Mouse (Mus musculus) forebrain, embryonic 14.5 days (tissue): ENCODE results near the gene Efcab14. TPM values are rescaled to one million over a fixed set of nuclear protein-coding genes. Genes with fewer than 3 reads are reported as not detected.

Source experiments
- ATAC-seq: fragments of 200-750 bp; cut with Nextera tagmentation; 2 replicates; pipeline ENCODE4 v1.8.0; 2017; ENCODE audit warnings: mild to moderate bottlenecking, moderate library complexity
- DNase-seq: peaks from one replicate; pipeline ENCODE4 v3.0.0-alpha.2; 2015; ENCODE audit warnings: low spot score
- H3K27ac ChIP-seq: fragments of 300-500 bp; sonication (generic); 2 replicates; pipeline ENCODE4 v1.5.1; 2014; ENCODE audit warnings: low read depth, mild to moderate bottlenecking, control low read depth, low read length, moderate library complexity
- H3K27me3 ChIP-seq: fragments of 300-500 bp; sonication (generic); replicated peaks from 2 replicates; pipeline ENCODE4 v1.6.1; 2014; ENCODE audit warnings: low read length, control low read depth, mixed read lengths; ENCODE audit not compliant: control insufficient read depth, insufficient read depth
- H3K36me3 ChIP-seq: fragments of 300-500 bp; sonication (generic); 2 replicates; pipeline ENCODE4 v1.6.1; 2014; ENCODE audit warnings: low read length, control low read depth; ENCODE audit not compliant: control insufficient read depth, insufficient read depth
- H3K4me1 ChIP-seq: fragments of 300-500 bp; sonication (generic); 2 replicates; pipeline ENCODE4 v1.6.1; 2014; ENCODE audit warnings: antibody characterized with exemption, low read length, control low read depth; ENCODE audit not compliant: control insufficient read depth, insufficient read depth
- H3K4me2 ChIP-seq: fragments of 300-500 bp; sonication (generic); 2 replicates; pipeline ENCODE4 v1.6.1; 2014; ENCODE audit warnings: mild to moderate bottlenecking, control low read depth, low read length
- H3K4me3 ChIP-seq: fragments of 300-500 bp; sonication (generic); 2 replicates; pipeline ENCODE4 v1.5.1; 2014; ENCODE audit warnings: low read depth, low read length, control low read depth
- H3K9ac ChIP-seq: fragments of 300-500 bp; sonication (generic); 2 replicates; pipeline ENCODE4 v1.6.1; 2014; ENCODE audit warnings: mild to moderate bottlenecking, low read length, control low read depth, moderate library complexity
- H3K9me3 ChIP-seq: fragments of 300-500 bp; sonication (generic); replicated peaks from 2 replicates; pipeline ENCODE4 v1.6.1; 2016; ENCODE audit warnings: low read length, control low read depth, mixed read lengths; ENCODE audit not compliant: control insufficient read depth
- WGBS: fragments of 180-500 bp; shearing (Covaris S2); extraction: QIAGEN DNeasy Blood & Tissue Kit; methylation state at CpG from one replicate; pipeline ENCODE4 v1.1.7; 2014; 5-methylcytosine and 5-hydroxymethylcytosine counted together
- polyA plus RNA-seq: library from polyadenylated mRNA; unstranded; fragments of >200 nt; fragmentation: Nextera tagmentation; extraction: Ambion mirVana; gene quantifications from 2 replicates; pipeline ENCODE4 v1.2.1, GENCODE M21; 2014

Efcab14 gene
- polyA plus RNA-seq, 1 experiment from 2014 or later = 17.7 TPM

GRCm38 (mm10) chr4:115821431-115821830 is 83.9 kb downstream of the Efcab14 start:
- no peaks in the 10 kb centered on the region for H3K27me3 ChIP-seq
- no peak overlapping the region for H3K9ac ChIP-seq
- H3K4me1 ChIP-seq = no peaks in the 10 kb centered on the region
- no peak overlapping the region for H3K4me2 ChIP-seq
- DNase-seq = no peak
- H3K9me3 ChIP-seq = no peaks in the 10 kb centered on the region
- ATAC-seq = no peak
- H3K36me3 ChIP-seq = 0 out of 2 replicates have a peak, but pooled peaks cover 2% of the 10 kb centered on the region
- H3K27ac ChIP-seq = no peak overlapping the region
- no peak overlapping the region for H3K4me3 ChIP-seq

GRCm38 (mm10) chr4:115821928-115822327 is 84.4 kb downstream of the Efcab14 start:
- WGBS = 80% methylated on average over 3 of the region's 3 CpGs
- ATAC-seq (no peak), DNase-seq (no peak)
- Histone ChIP-seq H3K4me1 (no peaks in the 10 kb centered on the region), H3K27me3 (no peaks in the 10 kb centered on the region), H3K27ac (no peak overlapping the region), H3K4me2 (no peak overlapping the region), H3K4me3 (no peak overlapping the region), H3K9me3 (no peaks in the 10 kb centered on the region), H3K36me3 (no peaks in the 10 kb centered on the region), H3K9ac (no peak overlapping the region)

GRCm38 (mm10) chr4:115824178-115824577 is 86.6 kb downstream of the Efcab14 start:
- no peaks in the 10 kb centered on the region for H3K27me3 ChIP-seq
- H3K9ac ChIP-seq = no peak overlapping the region
- H3K27ac ChIP-seq = no peak overlapping the region
- no peak overlapping the region for H3K4me3 ChIP-seq
- WGBS = 87% methylated on average over 2 of the region's 2 CpGs
- no peaks in the 10 kb centered on the region for H3K9me3 ChIP-seq
- H3K4me2 ChIP-seq = no peak overlapping the region
- peaks cover 6% of the 10 kb centered on the region for H3K4me1 ChIP-seq
- ATAC-seq = no peak
- no peak for DNase-seq
- H3K36me3 ChIP-seq = no peaks in the 10 kb centered on the region

GRCm38 (mm10) chr4:115825271-115825670 is 87.7 kb downstream of the Efcab14 start:
- Histone ChIP-seq H3K4me3 (no peak overlapping the region), H3K9me3 (no peaks in the 10 kb centered on the region), H3K27ac (no peak overlapping the region), H3K4me1 (peaks cover 6% of the 10 kb centered on the region), H3K4me2 (no peak overlapping the region), H3K36me3 (no peaks in the 10 kb centered on the region), H3K27me3 (no peaks in the 10 kb centered on the region), H3K9ac (no peak overlapping the region)
- WGBS = 80% methylated on average over 2 of the region's 2 CpGs
- no peak for DNase-seq
- no peak for ATAC-seq

Other genes starting within 250 kb of the Efcab14 start
- not detected in 2 replicates for gene Cyp4a14, start 241.6 kb upstream of the Efcab14 start, polyA plus RNA-seq
- gene Cyp4a10, start 219.5 kb upstream of the Efcab14 start, polyA plus RNA-seq = not detected in 2 replicates
- gene Cyp4a31, start 174.1 kb upstream of the Efcab14 start, polyA plus RNA-seq = not detected in 2 replicates
- gene Cyp4a32, start 136.8 kb upstream of the Efcab14 start, polyA plus RNA-seq = not detected in 2 replicates
- gene Cyp4b1, start 90.0 kb upstream of the Efcab14 start, polyA plus RNA-seq = 0.33 TPM in 2 replicates
- gene Tex38, start 43.3 kb downstream of the Efcab14 start, polyA plus RNA-seq = not detected in 2 replicates
- 30.1 and 36.2 TPM in 2 replicates for gene Atpaf1, start 47.1 kb downstream of the Efcab14 start, polyA plus RNA-seq
- gene Mob3c, start 90.3 kb downstream of the Efcab14 start, polyA plus RNA-seq = 3.1 and 3.9 TPM in 2 replicates
- gene Mknk1, start 101.5 kb downstream of the Efcab14 start, polyA plus RNA-seq = 19.6 and 20.0 TPM in 2 replicates
- gene Kncn, start 146.7 kb downstream of the Efcab14 start, polyA plus RNA-seq = 0.31 TPM in 1 of 2 replicates, not detected in the other
- not detected in 2 replicates for gene 6430628N08Rik, start 152.9 kb downstream of the Efcab14 start, polyA plus RNA-seq
- 0.05 TPM in 2 replicates for gene Dmbx1, start 202.2 kb downstream of the Efcab14 start, polyA plus RNA-seq